Mouse (Mus musculus) CH12.LX (cell line): Measurements from ENCODE around the gene Wnt5b.

Source experiments
- CTCF ChIP-seq, 2 experiments: IDR thresholded peaks in 1 of 2; conservative IDR thresholded peaks in 1 of 2; 2 replicates each; pipeline ENCODE4 v1.5.1; 2011 to 2012; ENCODE audit warnings: low read depth in 2 of 2, low read length in 2 of 2, improper control_type of control experiment in 1 of 2, inconsistent platforms in 1 of 2, mild to moderate bottlenecking in 1 of 2, moderate library complexity in 1 of 2
- E2F4 ChIP-seq: IDR thresholded peaks from 2 replicates; pipeline ENCODE4 v1.6.1; 2011; ENCODE audit warnings: low read depth, low read length, improper control_type of control experiment; ENCODE audit not compliant: insufficient replicate concordance
- ELF1 ChIP-seq: IDR thresholded peaks from 2 replicates; pipeline ENCODE4 v1.6.1; 2014; ENCODE audit warnings: low read depth, mild to moderate bottlenecking, inconsistent platforms, low read length, improper control_type of control experiment
- ETS1 ChIP-seq: conservative IDR thresholded peaks from 2 replicates; pipeline ENCODE4 v1.6.1; 2012; ENCODE audit warnings: low read depth, mild to moderate bottlenecking, inconsistent platforms, low read length, improper control_type of control experiment, moderate library complexity
- MEF2A ChIP-seq: IDR thresholded peaks from 2 replicates; pipeline ENCODE4 v1.6.1; 2014; ENCODE audit warnings: low read depth, mild to moderate bottlenecking, inconsistent platforms, low read length, improper control_type of control experiment, borderline replicate concordance
- POLR2A ChIP-seq: IDR thresholded peaks from 2 replicates; pipeline ENCODE4 v1.6.1; 2011; ENCODE audit warnings: low read depth, mild to moderate bottlenecking, improper control_type of control experiment, low read length
- RAD21 ChIP-seq: IDR thresholded peaks from 2 replicates; pipeline ENCODE4 v1.6.1; 2011; ENCODE audit warnings: low read depth, mild to moderate bottlenecking, low read length, improper control_type of control experiment, moderate library complexity
- SIN3A ChIP-seq: IDR thresholded peaks from 2 replicates; pipeline ENCODE4 v1.6.1; 2012; ENCODE audit warnings: low read length, improper control_type of control experiment, inconsistent platforms
- UBTF ChIP-seq: IDR thresholded peaks from 2 replicates; pipeline ENCODE4 v1.6.1; 2012; ENCODE audit warnings: low read depth, mild to moderate bottlenecking, inconsistent platforms, low read length, improper control_type of control experiment, moderate library complexity
- ZMIZ1 ChIP-seq: IDR thresholded peaks from 2 replicates; pipeline ENCODE4 v1.6.1; 2012; ENCODE audit warnings: low read depth, mild to moderate bottlenecking, inconsistent platforms, low read length, improper control_type of control experiment

GRCm38 (mm10) chr6:119399371-119399770 lies 144.8 kb downstream of the Wnt5b start:
- TF ChIP-seq CTCF (conservative IDR thresholded peaks at IDR 0.05 in 1 of 2, IDR thresholded peaks at IDR 0.05 in 1 of 2; ENCODE audit: low read depth in 2 of 2, low read length in 2 of 2) (no peak), RAD21 (no peak), SIN3A (no peak), E2F4 (no peak), ZMIZ1 (no peak), POLR2A (no peak), ELF1 (no peak), UBTF (no peak), MEF2A (no peak), ETS1 (no peak)
